Mouse (Mus musculus) small intestine, adult 2 months (tissue): ENCODE data around the gene Morn1.

Experiments used
- CTCF ChIP-seq: fragments of 200-500 bp; IDR thresholded peaks from 2 replicates; pipeline ENCODE4 v1.5.1; 2012; ENCODE audit warnings: low read depth, mild to moderate bottlenecking, control low read depth, inconsistent platforms, low read length, moderate library complexity, mixed read lengths; ENCODE audit not compliant: insufficient replicate concordance, insufficient read length; ENCODE audit errors: extremely low read depth
- POLR2A ChIP-seq: fragments of 200-500 bp; IDR thresholded peaks from 2 replicates; pipeline ENCODE4 v1.6.1; 2012; ENCODE audit warnings: low read depth, mild to moderate bottlenecking, control low read depth, inconsistent platforms, low read length, moderate library complexity

DNA sequence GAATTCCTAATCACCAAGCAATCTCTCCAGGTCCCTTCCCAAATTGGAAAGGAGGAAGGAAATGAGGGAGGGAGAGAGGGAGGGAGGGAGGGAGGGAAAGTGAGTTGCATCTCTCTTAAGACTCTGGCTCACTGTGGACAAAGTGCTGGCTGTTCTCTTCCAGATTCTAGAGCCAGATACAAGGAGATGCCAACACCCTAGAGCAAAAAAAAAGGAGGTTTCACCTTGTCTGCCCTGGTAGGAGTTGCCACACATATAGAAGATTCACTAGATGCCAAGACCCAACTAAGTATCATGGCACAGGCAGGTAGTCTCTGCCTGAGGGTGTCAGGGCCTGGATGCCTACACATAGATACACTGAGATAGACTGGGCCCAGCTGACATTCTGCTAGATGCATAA is 79.5 kb downstream of the Morn1 start:
- TF ChIP-seq POLR2A = no peak
- TF ChIP-seq CTCF = no peak
